Mouse (Mus musculus): ENCODE measurements around the gene Olfr62. TPM values are rescaled to one million over a fixed set of nuclear protein-coding genes. Genes with fewer than 3 reads are reported as not detected.
A peak's percentile ranks its signal among the peaks of the same experiment; 100 is the strongest.

The Olfr62 gene
- polyA plus RNA-seq, 1 experiment: not detected

GRCm38 (mm10) chr4:118692412-118692973 is 33.7 kb downstream of the Olfr62 start, which contains the start of gene Olfr1342:
Olfr1342 (minus strand) TSS chr4:118692756.
- TF ChIP-seq POLR2A (IDR thresholded peaks at IDR 0.05; ENCODE audit: borderline replicate concordance, extremely low read depth, insufficient read depth, insufficient read length, poor library complexity, severe bottlenecking): no peak
- TF ChIP-seq CTCF (IDR thresholded peaks at IDR 0.05; ENCODE audit: borderline replicate concordance, extremely low read depth, insufficient read depth, insufficient read length): no peak
- DNase-seq (ENCODE audit: low read depth): no peak

GRCm38 (mm10) chr4:118693812-118694211 is 35.1 kb downstream of the Olfr62 start:
- peak; percentile 27 for DNase-seq (ENCODE audit: low read depth)
- no peak for TF ChIP-seq POLR2A (IDR thresholded peaks at IDR 0.05; ENCODE audit: borderline replicate concordance, extremely low read depth, insufficient read depth, insufficient read length, poor library complexity, severe bottlenecking)
- no peak for TF ChIP-seq CTCF (IDR thresholded peaks at IDR 0.05; ENCODE audit: borderline replicate concordance, extremely low read depth, insufficient read depth, insufficient read length)

GRCm38 (mm10) chr4:118703223-118703622 is 44.5 kb downstream of the Olfr62 start, which contains the start of gene Olfr1341:
Olfr1341 (plus strand) TSS chr4:118703523.
- no peak for TF ChIP-seq POLR2A (IDR thresholded peaks at IDR 0.05; ENCODE audit: borderline replicate concordance, extremely low read depth, insufficient read depth, insufficient read length, poor library complexity, severe bottlenecking)
- no peak for TF ChIP-seq CTCF (IDR thresholded peaks at IDR 0.05; ENCODE audit: borderline replicate concordance, extremely low read depth, insufficient read depth, insufficient read length)
- DNase-seq (ENCODE audit: low read depth): no peak

- no peak for DNase-seq (ENCODE audit: low read depth)
- TF ChIP-seq POLR2A (IDR thresholded peaks at IDR 0.05; ENCODE audit: borderline replicate concordance, extremely low read depth, insufficient read depth, insufficient read length, poor library complexity, severe bottlenecking): no peak
- no peak for TF ChIP-seq CTCF (IDR thresholded peaks at IDR 0.05; ENCODE audit: borderline replicate concordance, extremely low read depth, insufficient read depth, insufficient read length)
These were observed 49.3 kb downstream of the Olfr62 start for GRCm38 (mm10) chr4:118708086-118708485.

GRCm38 (mm10) chr4:118711656-118712055 is 52.9 kb downstream of the Olfr62 start:
- DNase-seq (ENCODE audit: low read depth): no peak
- TF ChIP-seq POLR2A (IDR thresholded peaks at IDR 0.05; ENCODE audit: borderline replicate concordance, extremely low read depth, insufficient read depth, insufficient read length, poor library complexity, severe bottlenecking) (no peak), CTCF (IDR thresholded peaks at IDR 0.05; ENCODE audit: borderline replicate concordance, extremely low read depth, insufficient read depth, insufficient read length) (no peak)

Other genes with a start within 250 kb of the Olfr62 start
- gene Szt2, start 249.7 kb upstream of the Olfr62 start, polyA plus RNA-seq (2012; rRNA removed): 32.5 and 48.7 TPM in 2 replicates
- gene Med8, start 249.6 kb upstream of the Olfr62 start, polyA plus RNA-seq (2012; rRNA removed): 83.4 and 95.1 TPM in 2 replicates
- gene Elovl1, start 230.9 kb upstream of the Olfr62 start, polyA plus RNA-seq (2012; rRNA removed): 48.5 and 56.6 TPM in 2 replicates
- gene Cdc20, start 221.6 kb upstream of the Olfr62 start, polyA plus RNA-seq (2012; rRNA removed): 54.5 and 108 TPM in 2 replicates
- 0.08 and 0.26 TPM in 2 replicates for gene Mpl, start 201.4 kb upstream of the Olfr62 start, polyA plus RNA-seq (2012; rRNA removed)
- 18.8 and 23.1 TPM in 2 replicates for gene Tie1, start 168.9 kb upstream of the Olfr62 start, polyA plus RNA-seq (2012; rRNA removed)
- 0.27 and 0.29 TPM in 2 replicates for gene 2610528J11Rik, start 132.0 kb upstream of the Olfr62 start, polyA plus RNA-seq (2012; rRNA removed)
- gene Tmem125, start 114.9 kb upstream of the Olfr62 start, polyA plus RNA-seq (2012; rRNA removed): 0.49 and 0.82 TPM in 2 replicates
- 0.72 and 1.5 TPM in 2 replicates for gene Cfap57, start 38.2 kb upstream of the Olfr62 start, polyA plus RNA-seq (2012; rRNA removed)
- gene Ebna1bp2, start 38.2 kb upstream of the Olfr62 start, polyA plus RNA-seq (2012; rRNA removed): 67.7 and 74.9 TPM in 2 replicates
- gene Olfr1342, start 33.8 kb downstream of the Olfr62 start, polyA plus RNA-seq (2012; rRNA removed): 0.05 TPM in 2 replicates
- not detected in 2 replicates for gene Olfr1341, start 44.6 kb downstream of the Olfr62 start, polyA plus RNA-seq (2012; rRNA removed)
- gene Olfr1340, start 61.2 kb downstream of the Olfr62 start, polyA plus RNA-seq (2012; rRNA removed): not detected in 2 replicates
- gene Olfr1339, start 73.2 kb downstream of the Olfr62 start, polyA plus RNA-seq (2012; rRNA removed): not detected in 2 replicates
- gene Olfr1338, start 99.8 kb downstream of the Olfr62 start, polyA plus RNA-seq (2012; rRNA removed): not detected in 2 replicates
- not detected in 2 replicates for gene Olfr1337, start 123.6 kb downstream of the Olfr62 start, polyA plus RNA-seq (2012; rRNA removed)
- not detected in 2 replicates for gene Olfr1335, start 151.0 kb downstream of the Olfr62 start, polyA plus RNA-seq (2012; rRNA removed)
- not detected in 2 replicates for gene Olfr1333, start 177.3 kb downstream of the Olfr62 start, polyA plus RNA-seq (2012; rRNA removed)
- not detected in 2 replicates for gene Olfr1331, start 205.7 kb downstream of the Olfr62 start, polyA plus RNA-seq (2012; rRNA removed)
- not detected in 2 replicates for gene Olfr1330, start 229.6 kb downstream of the Olfr62 start, polyA plus RNA-seq (2012; rRNA removed)

All from brain, embryonic 14.5 days (tissue).